Mouse (Mus musculus) neural tube, embryonic 12.5 days (tissue): ENCODE measurements at regions not wholly inside any gene's neighbourhood (a gene's known extent, or its start where the extent isn't known, plus 50 kb on each side); places are given as distances from the start of the nearest gene placed in this dataset.
A peak's percentile ranks its signal among the peaks of the same experiment; 100 is the strongest.

Experiments
- ATAC-seq: fragments of 200-750 bp; cut with Nextera tagmentation; 2 replicates; pipeline ENCODE4 v1.8.0; 2017; ENCODE audit warnings: low read depth, mild to moderate bottlenecking, moderate TSS enrichment, moderate library complexity; ENCODE audit not compliant: low FRiP score
- H3K27ac ChIP-seq: fragments of 300-500 bp; sonication (generic); 2 replicates; pipeline ENCODE4 v1.5.1; 2016
- H3K27me3 ChIP-seq: fragments of 300-500 bp; sonication (generic); replicated peaks from 2 replicates; pipeline ENCODE4 v1.6.1; 2016; ENCODE audit warnings: mild to moderate bottlenecking
- H3K36me3 ChIP-seq: fragments of 300-500 bp; sonication (generic); 2 replicates; pipeline ENCODE4 v1.6.1; 2016; ENCODE audit warnings: mild to moderate bottlenecking
- H3K4me1 ChIP-seq: fragments of 300-500 bp; sonication (generic); 2 replicates; pipeline ENCODE4 v1.6.1; 2016
- H3K4me2 ChIP-seq: fragments of 300-500 bp; sonication (generic); replicated peaks from 2 replicates; pipeline ENCODE4 v1.6.1; 2016; ENCODE audit warnings: mild to moderate bottlenecking
- H3K4me3 ChIP-seq: fragments of 300-500 bp; sonication (generic); 2 replicates; pipeline ENCODE4 v1.5.1; 2016
- H3K9ac ChIP-seq: fragments of 300-500 bp; sonication (generic); 2 replicates; pipeline ENCODE4 v1.6.1; 2016; ENCODE audit warnings: mild to moderate bottlenecking
- H3K9me3 ChIP-seq: fragments of 300-500 bp; sonication (generic); 2 replicates; pipeline ENCODE4 v1.6.1; 2016; ENCODE audit warnings: mild to moderate bottlenecking
- WGBS: fragments of 180-500 bp; shearing (Covaris S2); methylation state at CpG from one replicate; pipeline ENCODE4 v1.1.7; 2016; 5-methylcytosine and 5-hydroxymethylcytosine counted together

DNA sequence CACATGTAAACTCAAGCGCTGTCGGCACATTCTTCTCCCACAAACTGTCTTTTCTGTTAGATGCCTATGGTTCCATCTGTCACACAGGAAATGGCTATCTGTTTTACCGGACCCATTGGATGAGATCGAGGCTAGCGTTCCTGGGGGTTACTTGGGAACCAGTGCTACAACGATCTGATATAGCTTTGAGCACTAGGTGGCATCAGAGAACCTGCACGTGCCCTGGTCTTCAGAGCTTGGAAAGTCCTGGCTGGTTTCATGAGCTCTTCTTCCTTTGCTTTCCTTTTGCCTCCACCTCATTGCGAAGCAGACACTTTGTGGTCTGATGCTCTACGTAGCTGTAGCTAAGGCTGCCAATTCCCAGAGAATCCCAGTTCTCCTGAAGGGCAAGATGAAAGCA, 123.8 kb upstream of the Cyyr1 start:
- no peak overlapping the region for H3K27ac ChIP-seq
- H3K4me3 ChIP-seq = no peak overlapping the region
- 42% methylated on average over 9 of the region's 9 CpGs for WGBS
- H3K36me3 ChIP-seq = no peaks in the 10 kb centered on the region
- no peaks in the 10 kb centered on the region for H3K4me1 ChIP-seq
- H3K9ac ChIP-seq = no peak overlapping the region
- no peaks in the 10 kb centered on the region for H3K9me3 ChIP-seq
- H3K4me2 ChIP-seq = no peak overlapping the region
- no peaks in the 10 kb centered on the region for H3K27me3 ChIP-seq
- peak; percentile 68; the same call in 1 of the 2 replicates for ATAC-seq

DNA sequence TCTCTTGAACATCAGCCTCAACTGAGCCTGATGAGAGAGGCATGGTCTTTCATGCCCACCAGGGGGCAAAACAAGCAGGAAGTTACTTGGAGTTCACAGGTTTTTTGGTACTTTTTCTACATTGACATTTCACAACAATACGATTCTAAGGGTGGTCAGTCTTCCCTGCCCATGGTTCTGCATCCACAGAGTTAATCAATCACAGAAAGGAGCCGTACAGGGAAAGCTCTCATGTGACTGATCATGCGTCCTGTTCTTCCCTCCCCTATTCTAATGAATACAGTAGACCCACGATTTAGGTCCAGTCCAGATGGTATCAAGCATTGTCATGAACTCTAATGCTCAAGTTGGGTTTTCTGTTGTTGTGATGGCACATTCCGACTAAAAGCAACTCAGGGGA, 115.6 kb upstream of the Cyyr1 start:
- ATAC-seq = no peak
- no peaks in the 10 kb centered on the region for H3K9me3 ChIP-seq
- H3K9ac ChIP-seq = no peak overlapping the region
- 88% methylated on average over 5 of the region's 5 CpGs for WGBS
- no peak overlapping the region for H3K4me2 ChIP-seq
- H3K27me3 ChIP-seq = no peaks in the 10 kb centered on the region
- no peaks in the 10 kb centered on the region for H3K36me3 ChIP-seq
- H3K4me1 ChIP-seq = no peaks in the 10 kb centered on the region
- no peak overlapping the region for H3K27ac ChIP-seq
- H3K4me3 ChIP-seq = no peak overlapping the region

DNA sequence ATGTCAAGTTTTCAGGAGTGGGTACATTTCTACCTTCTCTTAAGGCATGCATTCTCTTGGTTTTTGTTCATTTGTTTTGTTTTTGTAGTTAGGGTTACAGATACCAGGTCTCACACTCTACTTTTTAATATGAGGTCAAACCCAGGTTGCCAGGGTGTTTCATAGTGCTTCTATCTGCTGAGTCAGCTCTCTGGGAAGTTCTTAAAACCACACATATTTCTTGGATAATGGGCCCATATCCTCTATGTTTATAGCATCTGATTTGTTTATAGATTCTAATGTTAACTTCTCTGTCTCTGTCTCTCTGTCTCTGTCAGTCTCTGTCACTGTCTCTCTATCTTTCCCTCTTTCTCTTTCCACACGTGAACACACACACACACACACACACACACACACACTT, 114.6 kb upstream of the Cyyr1 start:
- Histone ChIP-seq H3K4me3 (no peak overlapping the region), H3K4me1 (no peaks in the 10 kb centered on the region), H3K9ac (no peak overlapping the region), H3K27me3 (no peaks in the 10 kb centered on the region), H3K27ac (no peak overlapping the region), H3K36me3 (no peaks in the 10 kb centered on the region), H3K9me3 (no peaks in the 10 kb centered on the region), H3K4me2 (no peak overlapping the region)
- WGBS = 61% methylated on average over 1 of the region's 1 CpGs
- ATAC-seq = no peak

DNA sequence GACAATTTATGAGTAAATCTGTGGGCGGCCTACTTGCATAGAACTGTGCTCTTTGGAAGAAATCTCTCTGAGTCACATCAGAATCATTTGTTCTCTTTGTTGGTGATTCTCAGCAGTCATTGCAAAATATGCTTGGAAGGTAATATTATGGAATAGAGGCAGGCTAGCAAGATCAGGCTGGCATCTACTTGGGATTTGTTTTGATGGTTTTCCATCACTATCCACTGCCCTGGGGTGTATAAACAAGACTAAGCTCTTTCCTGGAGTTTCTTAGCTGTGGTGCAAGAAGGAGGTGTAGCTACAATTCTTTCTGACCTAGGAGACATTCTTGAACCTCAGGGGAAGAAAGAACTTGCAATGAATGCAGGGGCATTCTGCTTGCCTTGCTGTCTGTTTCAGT, 96.3 kb upstream of the Cyyr1 start:
- Histone ChIP-seq H3K4me2 (no peak overlapping the region), H3K27ac (no peak overlapping the region), H3K36me3 (no peaks in the 10 kb centered on the region), H3K9me3 (no peaks in the 10 kb centered on the region), H3K4me1 (no peaks in the 10 kb centered on the region), H3K4me3 (no peak overlapping the region), H3K9ac (no peak overlapping the region), H3K27me3 (no peaks in the 10 kb centered on the region)
- WGBS = 98% methylated on average over 1 of the region's 1 CpGs
- no peak for ATAC-seq

DNA sequence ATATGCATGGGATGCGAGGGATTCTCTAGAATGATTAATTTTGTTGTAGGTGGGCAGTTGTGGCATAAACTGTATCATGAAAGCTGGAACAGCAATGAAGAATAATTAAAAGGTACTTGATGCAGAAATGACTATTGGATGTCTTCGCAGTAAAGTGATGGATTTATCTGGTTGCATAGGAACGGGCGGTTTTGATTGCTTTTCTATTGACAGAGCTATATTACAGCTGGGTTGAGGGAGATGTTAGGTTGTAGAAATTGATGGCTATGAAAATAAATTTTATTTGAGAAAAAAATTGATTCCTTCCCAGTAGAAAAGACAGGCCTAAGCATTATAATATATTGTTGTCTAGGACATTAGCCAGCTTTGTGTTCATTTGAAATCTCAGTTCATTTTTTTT, 87.8 kb upstream of the Cyyr1 start:
- 0 out of 2 replicates have a peak, but pooled peaks have one; percentile 63 for ATAC-seq
- WGBS = 68% methylated on average over 4 of the region's 4 CpGs

DNA sequence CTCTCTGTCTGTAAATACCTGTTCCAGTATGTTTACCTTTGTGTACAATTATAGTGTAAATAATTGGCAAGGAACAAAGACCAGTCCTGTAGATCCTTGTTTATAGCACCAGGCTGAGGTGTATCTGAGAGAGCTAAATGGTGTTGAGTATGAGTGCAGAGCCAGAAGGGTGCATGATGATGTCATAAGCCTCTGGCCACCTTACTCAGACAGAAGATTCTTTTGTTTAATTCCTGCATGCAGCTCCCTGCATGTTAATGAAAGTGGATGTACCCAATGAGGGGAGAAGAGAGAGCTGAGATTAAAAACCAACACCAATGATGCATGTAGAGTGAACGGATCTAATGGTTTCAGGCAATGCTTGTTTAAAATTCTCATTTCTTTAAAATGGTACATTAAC, 83.9 kb upstream of the Cyyr1 start:
- Histone ChIP-seq H3K4me1 (no peaks in the 10 kb centered on the region), H3K9ac (no peak overlapping the region), H3K4me2 (no peak overlapping the region), H3K4me3 (no peak overlapping the region), H3K9me3 (no peaks in the 10 kb centered on the region), H3K36me3 (no peaks in the 10 kb centered on the region), H3K27me3 (no peaks in the 10 kb centered on the region), H3K27ac (no peak overlapping the region)
- peak; percentile 33; the same call in 1 of the 2 replicates for ATAC-seq
- WGBS = 68% methylated on average over 1 of the region's 1 CpGs

More for the DNA sequence above, 87.8 kb upstream of the Cyyr1 start:
- no peaks in the 10 kb centered on the region for H3K27me3 ChIP-seq
- no peaks in the 10 kb centered on the region for H3K4me1 ChIP-seq
- H3K4me2 ChIP-seq = no peak overlapping the region
- no peak overlapping the region for H3K9ac ChIP-seq
- no peaks in the 10 kb centered on the region for H3K9me3 ChIP-seq
- no peaks in the 10 kb centered on the region for H3K36me3 ChIP-seq
- H3K4me3 ChIP-seq = no peak overlapping the region
- H3K27ac ChIP-seq = no peak overlapping the region

DNA sequence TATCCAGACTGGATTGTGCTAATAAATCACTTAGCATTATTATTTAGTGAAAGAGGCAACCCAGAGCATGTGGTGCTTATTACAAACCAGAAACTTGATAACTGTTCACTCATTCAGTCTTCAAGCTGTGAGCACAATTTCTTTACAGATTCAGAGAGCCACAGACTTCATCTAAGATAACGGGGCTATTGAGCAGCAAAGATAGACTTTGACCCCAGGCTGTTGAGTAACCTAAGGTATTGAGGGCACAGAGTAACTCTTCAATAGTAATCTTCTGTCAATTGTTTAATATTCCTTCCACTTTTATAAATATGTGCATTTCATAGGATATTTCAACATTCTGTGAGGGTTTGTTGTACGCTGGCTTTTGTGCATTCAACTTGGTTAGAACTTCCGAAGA, 76.5 kb upstream of the Cyyr1 start:
- Histone ChIP-seq H3K4me2 (no peak overlapping the region), H3K27me3 (no peaks in the 10 kb centered on the region), H3K4me3 (no peak overlapping the region), H3K9me3 (no peaks in the 10 kb centered on the region), H3K9ac (no peak overlapping the region), H3K4me1 (no peaks in the 10 kb centered on the region), H3K27ac (no peak overlapping the region), H3K36me3 (no peaks in the 10 kb centered on the region)
- 89% methylated on average over 3 of the region's 3 CpGs for WGBS
- no peak for ATAC-seq

DNA sequence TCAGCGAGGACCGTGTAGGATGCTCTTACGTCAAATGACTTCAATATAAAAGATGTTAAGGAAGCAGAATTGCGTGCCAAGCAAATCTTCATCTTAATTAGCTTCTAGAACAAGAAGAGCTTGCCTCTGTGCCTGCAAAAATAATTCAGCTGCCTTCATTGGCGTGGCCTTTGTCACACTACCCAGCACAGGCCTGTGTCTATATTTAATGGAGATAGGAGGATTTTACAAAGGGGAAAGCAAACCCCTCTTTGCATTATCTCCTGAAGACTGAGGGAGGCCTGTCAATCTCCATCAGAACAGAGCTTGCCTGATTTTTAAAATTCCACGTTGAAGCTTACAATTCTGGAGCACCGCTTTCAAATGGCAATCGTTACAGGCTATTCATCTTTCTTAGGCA, 71.3 kb upstream of the Cyyr1 start:
- H3K36me3 ChIP-seq = no peaks in the 10 kb centered on the region
- no peak overlapping the region for H3K4me2 ChIP-seq
- H3K27me3 ChIP-seq = no peaks in the 10 kb centered on the region
- no peak overlapping the region for H3K9ac ChIP-seq
- 68% methylated on average over 8 of the region's 8 CpGs for WGBS
- no peaks in the 10 kb centered on the region for H3K9me3 ChIP-seq
- no peaks in the 10 kb centered on the region for H3K4me1 ChIP-seq
- no peak overlapping the region for H3K27ac ChIP-seq
- no peak overlapping the region for H3K4me3 ChIP-seq
- no peak for ATAC-seq

DNA sequence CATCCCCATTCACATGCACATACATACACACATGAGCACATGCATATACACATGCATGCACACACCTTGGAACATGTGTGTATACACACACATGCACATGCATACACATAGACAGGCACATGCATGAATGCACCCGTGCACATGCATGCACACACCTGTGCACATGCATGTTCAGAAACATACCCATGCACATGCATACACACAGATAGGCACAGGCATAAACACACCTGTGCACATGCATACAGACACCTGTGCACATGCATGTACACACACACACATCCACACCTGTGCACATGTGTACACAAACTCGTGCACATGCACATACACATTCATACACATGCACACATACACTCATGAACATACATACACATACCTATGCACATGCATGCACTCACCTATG, 50.9 kb upstream of the Cyyr1 start:
- H3K4me3 ChIP-seq = no peak overlapping the region
- no peak overlapping the region for H3K4me2 ChIP-seq
- WGBS = 80% methylated on average over 2 of the region's 2 CpGs
- ATAC-seq = no peak
- H3K27me3 ChIP-seq = no peaks in the 10 kb centered on the region
- no peaks in the 10 kb centered on the region for H3K36me3 ChIP-seq
- no peaks in the 10 kb centered on the region for H3K4me1 ChIP-seq
- H3K9me3 ChIP-seq = no peaks in the 10 kb centered on the region
- no peak overlapping the region for H3K27ac ChIP-seq
- H3K9ac ChIP-seq = no peak overlapping the region
